Mouse (Mus musculus): ENCODE results near the gene Reep3. TPM values are rescaled to one million over a fixed set of nuclear protein-coding genes. Genes with fewer than 3 reads are reported as not detected.

Gene Reep3
- total and polyA plus RNA-seq, 3 experiments = 21.8 to 23.3 (median 23.2) TPM

GRCm38 (mm10) chr10:67058702-67059101 lies 38.0 kb downstream of the Reep3 start:
- Histone ChIP-seq H3K27ac (ENCODE audit: insufficient read depth, low read depth) (no peak overlapping the region), H3K36me3 (replicated peaks in 1 of 2; ENCODE audit: control insufficient read depth in 1 of 2, insufficient read depth in 1 of 2, low read length in 1 of 2) (peaks cover 23 to 29% of the 10 kb centered on the region in 2 experiments), H3K9ac (ENCODE audit: insufficient read depth, low read depth) (no peak overlapping the region), H3K27me3 (replicated peaks) (no peaks in the 10 kb centered on the region), H3K79me2 (replicated peaks; ENCODE audit: control insufficient read depth, extremely low read depth, insufficient read depth, poor library complexity, severe bottlenecking) (peaks cover 45% of the 10 kb centered on the region), H3K4me3 (replicated peaks in 1 of 3; ENCODE audit: low read depth in 2 of 3, low read length in 2 of 3, poor library complexity in 1 of 3) (no peak overlapping the region), H3K9me3 (replicated peaks; ENCODE audit: low read length) (no peaks in the 10 kb centered on the region), H3K4me1 (ENCODE audit: control insufficient read depth in 1 of 2, insufficient read depth in 2 of 2) (peaks cover 7 to 31% of the 10 kb centered on the region in 2 experiments), H3K4me2 (ENCODE audit: insufficient read depth, low read depth, poor library complexity, severe bottlenecking) (no peak overlapping the region)
- dilution Hi-C loops (cut with MboI; ENCODE audit: extremely low pct_ligation_motif_present, extremely low pct_unique_long_range_greater_than_20kb, low sequenced_read_pairs) (no loop called here), in situ Hi-C loops (cut with MboI; ENCODE audit: low pct_ligation_motif_present, low pct_unique_long_range_greater_than_20kb, low sequenced_read_pairs) (no loop called here)
- no peak for DNase-seq (ENCODE audit: extremely low read depth)
- TF ChIP-seq NELFE (IDR thresholded peaks at IDR 0.05; ENCODE audit: low read depth, low read length) (no peak), PAX5 (IDR thresholded peaks at IDR 0.05; ENCODE audit: low read length) (no peak), HCFC1 (IDR thresholded peaks at IDR 0.05; ENCODE audit: low read depth, low read length) (no peak), ZNF384 (IDR thresholded peaks at IDR 0.05; ENCODE audit: low read depth, low read length) (no peak), CHD1 (IDR thresholded peaks at IDR 0.05; ENCODE audit: low read depth, low read length) (no peak)

- Histone ChIP-seq H3K27ac (ENCODE audit: insufficient read depth, low read depth) (no peak overlapping the region), H3K9ac (ENCODE audit: insufficient read depth, low read depth) (no peak overlapping the region), H3K4me2 (ENCODE audit: insufficient read depth, low read depth, poor library complexity, severe bottlenecking) (no peak overlapping the region), H3K27me3 (replicated peaks) (no peaks in the 10 kb centered on the region), H3K79me2 (replicated peaks; ENCODE audit: control insufficient read depth, extremely low read depth, insufficient read depth, poor library complexity, severe bottlenecking) (peaks cover 46% of the 10 kb centered on the region), H3K4me3 (replicated peaks in 1 of 3; ENCODE audit: low read depth in 2 of 3, low read length in 2 of 3, poor library complexity in 1 of 3) (no peak overlapping the region), H3K36me3 (replicated peaks in 1 of 2; ENCODE audit: control insufficient read depth in 1 of 2, insufficient read depth in 1 of 2, low read length in 1 of 2) (peaks cover 23 to 29% of the 10 kb centered on the region in 2 experiments), H3K4me1 (ENCODE audit: control insufficient read depth in 1 of 2, insufficient read depth in 2 of 2) (peaks cover 11 to 33% of the 10 kb centered on the region in 2 experiments), H3K9me3 (replicated peaks; ENCODE audit: low read length) (no peaks in the 10 kb centered on the region)
- TF ChIP-seq CHD2 (IDR thresholded peaks at IDR 0.05; ENCODE audit: low read length) (no peak), MXI1 (IDR thresholded peaks at IDR 0.05; ENCODE audit: low read depth, low read length) (no peak), BHLHE40 (IDR thresholded peaks at IDR 0.05; ENCODE audit: low read depth, low read length) (no peak), JUN (IDR thresholded peaks at IDR 0.05; ENCODE audit: insufficient read depth, low read depth, low read length) (no peak), ZNF384 (IDR thresholded peaks at IDR 0.05; ENCODE audit: low read depth, low read length) (no peak), NRF1 (IDR thresholded peaks at IDR 0.05; ENCODE audit: low read depth, low read length) (no peak), ZKSCAN1 (IDR thresholded peaks at IDR 0.05; ENCODE audit: borderline replicate concordance, low read depth, low read length) (no peak), SMC3 (IDR thresholded peaks at IDR 0.05; ENCODE audit: low read depth, low read length) (no peak), ETS1 (conservative IDR thresholded peaks at IDR 0.05; ENCODE audit: low read depth, low read length) (no peak), UBTF (IDR thresholded peaks at IDR 0.05; ENCODE audit: low read depth, low read length) (no peak), SIN3A (IDR thresholded peaks at IDR 0.05; ENCODE audit: low read length) (no peak), GABPA (IDR thresholded peaks at IDR 0.05; ENCODE audit: insufficient replicate concordance, low read depth, low read length) (no peak), ELF1 (IDR thresholded peaks at IDR 0.05; ENCODE audit: low read depth, low read length) (no peak), USF1 (IDR thresholded peaks at IDR 0.05; ENCODE audit: low read depth, low read length) (no peak), POLR2A (IDR thresholded peaks at IDR 0.05; ENCODE audit: low read depth, low read length) (no peak), ZC3H11A (IDR thresholded peaks at IDR 0.05; ENCODE audit: low read depth, low read length) (no peak)
- DNase-seq (ENCODE audit: extremely low read depth) = no peak
- dilution Hi-C loops (cut with MboI; ENCODE audit: extremely low pct_ligation_motif_present, extremely low pct_unique_long_range_greater_than_20kb, low sequenced_read_pairs) (no loop called here), in situ Hi-C loops (cut with MboI; ENCODE audit: low pct_ligation_motif_present, low pct_unique_long_range_greater_than_20kb, low sequenced_read_pairs) (no loop called here)
Observed at GRCm38 (mm10) chr10:67058297-67058696, 38.4 kb downstream of the Reep3 start.

Measured in CH12.LX (cell line).